Mouse (Mus musculus) lung, embryonic 14.5 days (tissue): ENCODE results near the gene Efna3. TPM values are rescaled to one million over a fixed set of nuclear protein-coding genes. Genes with fewer than 3 reads are reported as not detected.

Experiments used
- ATAC-seq: fragments of 200-750 bp; cut with Nextera tagmentation; 2 replicates; pipeline ENCODE4 v1.8.0; 2017; ENCODE audit warnings: mild to moderate bottlenecking, moderate TSS enrichment, moderate library complexity; ENCODE audit not compliant: insufficient read depth
- DNase-seq: peaks from one replicate; pipeline ENCODE4 v3.0.0-alpha.2; 2015
- H3K27ac ChIP-seq: fragments of 300-500 bp; sonication (generic); 2 replicates; pipeline ENCODE4 v1.5.1; 2014; ENCODE audit warnings: low read depth, mild to moderate bottlenecking, moderate library complexity
- H3K27me3 ChIP-seq: fragments of 300-500 bp; sonication (generic); 2 replicates; pipeline ENCODE4 v1.6.1; 2014; ENCODE audit warnings: low read length, control low read depth; ENCODE audit not compliant: insufficient read depth
- H3K36me3 ChIP-seq: fragments of 300-500 bp; sonication (generic); 2 replicates; pipeline ENCODE4 v1.6.1; 2014; ENCODE audit warnings: control low read depth; ENCODE audit not compliant: insufficient read depth
- H3K4me1 ChIP-seq: fragments of 300-500 bp; sonication (generic); 2 replicates; pipeline ENCODE4 v1.6.1; 2014; ENCODE audit warnings: antibody characterized with exemption, control low read depth; ENCODE audit not compliant: insufficient read depth
- H3K4me2 ChIP-seq: fragments of 300-500 bp; sonication (generic); 2 replicates; pipeline ENCODE4 v1.6.1; 2014; ENCODE audit warnings: mild to moderate bottlenecking
- H3K4me3 ChIP-seq: fragments of 300-500 bp; sonication (generic); 2 replicates; pipeline ENCODE4 v1.5.1; 2014; ENCODE audit warnings: low read depth, low read length
- H3K9ac ChIP-seq: fragments of 300-500 bp; sonication (generic); 2 replicates; pipeline ENCODE4 v1.6.1; 2014
- H3K9me3 ChIP-seq: fragments of 300-500 bp; sonication (generic); 2 replicates; pipeline ENCODE4 v1.6.1; 2016; ENCODE audit warnings: low read depth, low read length, control low read depth
- CTCF ChIP-seq: IDR thresholded peaks from 2 replicates; pipeline ENCODE4 v1.5.1; 2016; ENCODE audit warnings: antibody characterized with exemption, low read depth
- WGBS: fragments of 180-500 bp; shearing (Covaris S2); extraction: QIAGEN DNeasy Blood & Tissue Kit; methylation state at CpG from one replicate; pipeline ENCODE4 v1.1.7; 2014; 5-methylcytosine and 5-hydroxymethylcytosine counted together
- polyA plus RNA-seq: library from polyadenylated mRNA; unstranded; fragments of >200 nt; fragmentation: Nextera tagmentation; extraction: Ambion mirVana; gene quantifications from 2 replicates; pipeline ENCODE4 v1.2.1, GENCODE M21; 2014

Gene Efna3
- polyA plus RNA-seq, 1 experiment from 2014 or later: 4.7 TPM

GRCm38 (mm10) chr3:89332013-89332412 lies 9.2 kb upstream of the Efna3 start:
- H3K4me3 ChIP-seq: no peak overlapping the region
- no peak for TF ChIP-seq CTCF
- H3K4me1 ChIP-seq: 0 out of 2 replicates have a peak, but pooled peaks cover 7% of the 10 kb centered on the region
- no peak overlapping the region for H3K27ac ChIP-seq
- 42% methylated on average over 10 of the region's 10 CpGs for WGBS
- H3K36me3 ChIP-seq: peaks cover 25% of the 10 kb centered on the region
- H3K9me3 ChIP-seq: no peaks in the 10 kb centered on the region
- H3K27me3 ChIP-seq: no peaks in the 10 kb centered on the region; the same call in 1 of the 2 replicates
- H3K9ac ChIP-seq: no peak overlapping the region
- no peak overlapping the region for H3K4me2 ChIP-seq
- DNase-seq: peak; percentile 18
- no peak for ATAC-seq

DNA sequence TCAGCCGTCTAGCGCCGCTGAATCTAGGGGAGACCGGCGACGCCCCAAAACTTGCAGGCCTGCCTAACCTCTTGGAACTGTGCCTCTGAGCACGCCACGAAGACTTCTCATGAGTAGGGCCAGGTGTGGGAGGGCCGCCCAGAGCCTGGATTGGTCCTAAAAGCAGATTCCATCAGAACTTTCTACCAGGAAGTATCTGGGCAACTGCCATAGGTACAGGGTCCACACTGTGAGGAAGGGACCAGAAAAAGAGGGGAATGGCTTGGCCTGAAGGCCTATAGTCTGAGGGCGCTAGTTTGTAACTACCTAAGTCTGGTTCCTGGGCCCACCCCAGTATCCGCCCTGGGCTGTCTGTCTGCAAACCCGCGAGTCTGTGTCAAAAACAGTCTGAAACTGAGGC lies 8.8 kb upstream of the Efna3 start:
- H3K36me3 ChIP-seq: peaks cover 25% of the 10 kb centered on the region
- DNase-seq: no peak
- no peak overlapping the region for H3K4me3 ChIP-seq
- H3K9me3 ChIP-seq: no peaks in the 10 kb centered on the region
- 0 out of 2 replicates have a peak, but pooled peaks cover 6% of the 10 kb centered on the region for H3K4me1 ChIP-seq
- WGBS: 66% methylated on average over 13 of the region's 13 CpGs
- no peak overlapping the region for H3K4me2 ChIP-seq
- H3K9ac ChIP-seq: no peak overlapping the region
- no peak for ATAC-seq
- no peak overlapping the region for H3K27ac ChIP-seq
- TF ChIP-seq CTCF: no peak
- no peaks in the 10 kb centered on the region; the same call in 1 of the 2 replicates for H3K27me3 ChIP-seq

DNA sequence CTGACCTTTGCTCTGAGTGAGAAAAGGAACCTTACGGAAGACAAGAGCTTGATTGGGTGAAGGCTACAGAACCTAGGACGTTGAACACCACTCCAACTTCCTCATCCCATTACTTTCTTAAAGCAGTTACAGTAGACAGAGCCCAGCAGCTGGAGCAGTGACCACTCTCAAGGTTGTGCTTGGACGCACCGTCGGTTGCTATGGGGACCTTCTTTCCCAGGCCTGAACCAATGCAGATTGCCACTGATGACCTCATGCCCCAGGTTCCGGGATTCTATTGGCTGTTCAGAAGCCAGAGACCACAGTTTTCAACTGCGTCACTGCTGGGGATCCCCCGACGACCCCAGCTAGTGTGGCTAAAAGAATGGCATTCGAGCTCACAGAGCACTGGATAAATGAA lies 8.2 kb upstream of the Efna3 start:
- Histone ChIP-seq H3K4me2 (no peak overlapping the region), H3K4me1 (0 out of 2 replicates have a peak, but pooled peaks cover 2% of the 10 kb centered on the region), H3K27ac (no peak overlapping the region), H3K9me3 (no peaks in the 10 kb centered on the region), H3K4me3 (no peak overlapping the region), H3K27me3 (no peaks in the 10 kb centered on the region; the same call in 1 of the 2 replicates), H3K9ac (no peak overlapping the region), H3K36me3 (peaks cover 25% of the 10 kb centered on the region)
- DNase-seq: peak; percentile 37
- 20% methylated on average over 10 of the region's 10 CpGs for WGBS
- no peak for TF ChIP-seq CTCF
- ATAC-seq: no peak

DNA sequence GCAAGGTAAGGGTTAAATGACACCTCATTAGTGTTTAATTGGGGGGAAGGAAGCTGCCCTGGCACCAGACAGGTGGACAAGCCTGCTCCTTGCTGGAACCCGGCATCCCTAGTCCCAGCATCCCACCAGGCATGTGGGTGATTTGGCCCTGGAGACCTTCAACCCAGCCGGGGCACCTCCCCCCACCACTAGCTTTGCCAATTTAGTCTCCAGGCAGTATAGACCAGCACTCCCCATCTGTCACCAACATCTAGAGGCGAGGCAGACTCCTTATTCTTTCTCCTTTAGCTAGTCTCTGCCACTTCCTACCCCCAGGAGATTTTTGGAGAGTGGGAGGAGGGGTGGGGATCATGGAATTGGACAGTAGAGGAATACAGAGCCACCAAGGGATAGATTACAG lies 7.6 kb upstream of the Efna3 start:
- WGBS: 40% methylated on average over 3 of the region's 3 CpGs
- no peak overlapping the region for H3K4me2 ChIP-seq
- no peak for TF ChIP-seq CTCF

GRCm38 (mm10) chr3:89328623-89329022 lies 5.9 kb upstream of the Efna3 start:
- WGBS: 23% methylated on average over 4 of the region's 4 CpGs
- H3K9me3 ChIP-seq: no peaks in the 10 kb centered on the region
- ATAC-seq (0 out of 2 replicates have a peak, but pooled peaks have one; percentile 39), DNase-seq (no peak)
- H3K4me2 ChIP-seq: no peak overlapping the region
- no peaks in the 10 kb centered on the region for H3K4me1 ChIP-seq
- H3K27me3 ChIP-seq: no peaks in the 10 kb centered on the region; the same call in 1 of the 2 replicates
- no peak overlapping the region for H3K27ac ChIP-seq
- H3K4me3 ChIP-seq: no peak overlapping the region
- peaks cover 8% of the 10 kb centered on the region for H3K36me3 ChIP-seq
- no peak overlapping the region for H3K9ac ChIP-seq
- no peak for TF ChIP-seq CTCF

More for the DNA sequence above, 7.6 kb upstream of the Efna3 start:
- peaks cover 25% of the 10 kb centered on the region for H3K36me3 ChIP-seq
- no peak overlapping the region for H3K4me3 ChIP-seq
- no peaks in the 10 kb centered on the region; the same call in 1 of the 2 replicates for H3K27me3 ChIP-seq
- no peak overlapping the region for H3K9ac ChIP-seq
- DNase-seq (no peak), ATAC-seq (no peak)
- H3K27ac ChIP-seq: no peak overlapping the region
- H3K9me3 ChIP-seq: no peaks in the 10 kb centered on the region
- no peaks in the 10 kb centered on the region for H3K4me1 ChIP-seq

GRCm38 (mm10) chr3:89327371-89327870 lies 4.7 kb upstream of the Efna3 start:
- Histone ChIP-seq H3K4me1 (no peaks in the 10 kb centered on the region), H3K9ac (no peak overlapping the region), H3K9me3 (no peaks in the 10 kb centered on the region), H3K36me3 (no peaks in the 10 kb centered on the region), H3K4me3 (no peak overlapping the region), H3K4me2 (no peak overlapping the region), H3K27ac (no peak overlapping the region), H3K27me3 (peaks cover 5% of the 10 kb centered on the region)
- no peak for TF ChIP-seq CTCF
- DNase-seq: no peak
- WGBS: 28% methylated on average over 9 of the region's 9 CpGs
- no peak for ATAC-seq

DNA sequence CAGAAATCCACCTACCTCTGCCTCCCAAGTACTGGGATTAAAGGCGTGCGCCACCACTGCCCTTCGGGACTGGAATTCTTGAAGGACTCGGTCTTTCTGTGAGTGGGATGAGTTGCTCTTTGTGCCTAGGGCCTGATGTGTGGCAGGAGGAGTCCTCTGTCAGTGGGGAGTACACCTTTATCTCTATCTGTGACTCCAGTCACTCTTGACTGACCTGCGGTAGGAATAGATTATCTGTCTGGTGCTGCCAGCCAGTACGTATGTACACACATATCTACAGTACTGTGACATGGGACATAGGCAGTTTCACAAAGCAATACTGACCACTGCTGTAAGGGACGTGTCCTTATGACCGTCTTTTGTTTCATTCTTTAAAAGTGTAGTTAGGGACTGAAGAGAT lies 3.1 kb upstream of the Efna3 start:
- no peak for TF ChIP-seq CTCF
- H3K9ac ChIP-seq: no peak overlapping the region
- no peak overlapping the region for H3K27ac ChIP-seq
- DNase-seq (no peak), ATAC-seq (no peak)
- no peaks in the 10 kb centered on the region for H3K36me3 ChIP-seq
- no peak overlapping the region for H3K4me3 ChIP-seq
- 89% methylated on average over 8 of the region's 8 CpGs for WGBS
- H3K4me2 ChIP-seq: no peak overlapping the region
- peaks cover 21% of the 10 kb centered on the region for H3K27me3 ChIP-seq
- H3K9me3 ChIP-seq: no peaks in the 10 kb centered on the region
- peaks cover 13% of the 10 kb centered on the region for H3K4me1 ChIP-seq
